Mouse (Mus musculus) left cerebral cortex, postnatal 25 days (tissue): ENCODE data around the gene Sgms1. TPM values are rescaled to one million over a fixed set of nuclear protein-coding genes. Genes with fewer than 3 reads are reported as not detected.

Source experiments
- DNase-seq, 2 experiments: peaks; one replicate each; pipeline ENCODE4 v3.0.0; 2022; ENCODE audit warnings: low spot score in 2 of 2, mixed read lengths in 1 of 2
- intact Hi-C: fragments of 180-260 bp; cut with DNase I; formaldehyde crosslinking; loops from one replicate; pipeline ENCODE4 v1.15.1; 2025
- total RNA-seq, 2 experiments: library from RNA; stranded (reverse); gene quantifications; 2 replicates each; pipeline ENCODE4 v1.2.3; 2021

Sgms1 gene
- total RNA-seq, 2 experiments from 2014 or later: 44.2 to 53.5 TPM

- intact Hi-C loops: no loop called here
- no peak for DNase-seq
Observed at GRCm38 (mm10) chr19:32176458-32176857, 213.1 kb downstream of the Sgms1 start.

DNA sequence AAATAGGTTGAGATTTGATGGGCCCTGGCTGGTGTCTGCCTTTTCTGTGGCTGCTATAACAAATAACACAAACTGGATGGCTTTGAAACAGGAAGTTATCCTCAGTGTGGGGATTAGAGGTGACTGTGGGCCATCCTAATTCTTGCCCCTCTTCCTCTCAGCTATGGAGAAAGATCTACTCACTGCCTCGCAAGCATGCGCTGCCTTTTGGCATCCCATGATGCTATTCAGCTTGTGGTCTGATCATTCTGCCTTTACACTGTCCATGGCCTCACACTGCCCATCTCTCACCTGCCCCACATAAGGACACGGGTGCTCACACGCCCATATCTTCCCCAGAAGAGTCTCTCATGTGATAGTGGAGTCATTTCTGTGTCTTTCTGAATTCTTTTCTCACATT is 213.5 kb downstream of the Sgms1 start:
- DNase-seq: no peak
- intact Hi-C loops: no loop called here

GRCm38 (mm10) chr19:32175013-32175412 is 214.5 kb downstream of the Sgms1 start:
- intact Hi-C loops: no loop called here

GRCm38 (mm10) chr19:32174561-32174960 is 215.0 kb downstream of the Sgms1 start:
- intact Hi-C loops: no loop called here
- no peak for DNase-seq

More at GRCm38 (mm10) chr19:32175013-32175412, 214.5 kb downstream of the Sgms1 start:
- no peak for DNase-seq

DNA sequence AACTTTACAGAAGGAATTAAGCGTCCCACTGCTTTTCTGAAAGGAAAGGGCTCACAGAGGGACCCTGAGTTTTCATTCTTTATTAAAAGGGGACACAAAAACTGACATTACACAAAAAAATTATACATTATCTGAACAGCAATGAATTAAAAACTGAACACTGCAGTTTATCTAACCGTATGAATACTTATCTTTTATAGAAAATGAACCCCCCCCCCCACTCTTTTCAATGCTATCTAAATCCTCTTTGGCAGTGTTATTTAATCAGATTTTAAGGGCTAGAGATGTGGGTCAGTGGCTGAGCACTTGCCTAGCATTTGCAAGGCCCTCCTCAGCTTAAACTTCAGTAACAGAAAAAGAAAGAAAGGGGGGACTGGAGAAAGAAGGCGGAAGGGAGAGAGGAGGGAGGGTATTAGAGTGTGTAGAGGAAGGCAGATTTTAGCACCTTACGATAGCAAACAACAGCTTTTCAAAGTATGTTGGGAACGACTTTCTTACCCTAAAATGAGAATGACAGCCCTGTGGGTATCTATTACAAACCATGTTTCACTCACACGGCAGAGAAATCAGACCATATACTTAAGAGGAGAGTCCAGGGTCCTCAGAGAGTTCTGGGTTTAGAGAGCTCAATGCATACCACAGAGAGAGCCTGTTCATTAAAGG is 215.9 kb downstream of the Sgms1 start:
- DNase-seq: no peak
- intact Hi-C loops: no loop called here

GRCm38 (mm10) chr19:32172511-32172981 is 217.0 kb downstream of the Sgms1 start:
- no peak for DNase-seq
- intact Hi-C loops: no loop called here

DNA sequence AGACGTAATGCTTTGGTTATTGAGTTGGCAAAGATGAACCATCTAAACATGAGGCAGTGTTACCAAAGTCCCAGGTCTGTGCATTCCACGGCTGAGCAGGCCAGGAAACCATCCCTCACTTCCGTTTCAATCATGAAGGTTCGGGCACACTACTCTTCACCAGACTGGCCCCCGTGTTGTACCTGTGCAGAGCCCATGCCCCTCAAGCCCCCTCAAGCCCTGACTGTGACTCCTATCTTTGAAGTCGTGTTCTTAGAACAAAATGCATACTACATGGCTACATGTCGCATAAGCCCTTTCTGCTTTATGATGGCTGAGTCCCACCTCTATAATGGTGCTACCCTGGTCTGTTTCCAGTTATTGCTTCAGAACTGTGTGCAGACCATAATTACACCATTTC is 217.5 kb downstream of the Sgms1 start:
- DNase-seq: no peak
- intact Hi-C loops: loop anchor here (2.0 kb wide), 1 partner anchor 217 kb away; the partner anchor contains the start of gene Sgms1

DNA sequence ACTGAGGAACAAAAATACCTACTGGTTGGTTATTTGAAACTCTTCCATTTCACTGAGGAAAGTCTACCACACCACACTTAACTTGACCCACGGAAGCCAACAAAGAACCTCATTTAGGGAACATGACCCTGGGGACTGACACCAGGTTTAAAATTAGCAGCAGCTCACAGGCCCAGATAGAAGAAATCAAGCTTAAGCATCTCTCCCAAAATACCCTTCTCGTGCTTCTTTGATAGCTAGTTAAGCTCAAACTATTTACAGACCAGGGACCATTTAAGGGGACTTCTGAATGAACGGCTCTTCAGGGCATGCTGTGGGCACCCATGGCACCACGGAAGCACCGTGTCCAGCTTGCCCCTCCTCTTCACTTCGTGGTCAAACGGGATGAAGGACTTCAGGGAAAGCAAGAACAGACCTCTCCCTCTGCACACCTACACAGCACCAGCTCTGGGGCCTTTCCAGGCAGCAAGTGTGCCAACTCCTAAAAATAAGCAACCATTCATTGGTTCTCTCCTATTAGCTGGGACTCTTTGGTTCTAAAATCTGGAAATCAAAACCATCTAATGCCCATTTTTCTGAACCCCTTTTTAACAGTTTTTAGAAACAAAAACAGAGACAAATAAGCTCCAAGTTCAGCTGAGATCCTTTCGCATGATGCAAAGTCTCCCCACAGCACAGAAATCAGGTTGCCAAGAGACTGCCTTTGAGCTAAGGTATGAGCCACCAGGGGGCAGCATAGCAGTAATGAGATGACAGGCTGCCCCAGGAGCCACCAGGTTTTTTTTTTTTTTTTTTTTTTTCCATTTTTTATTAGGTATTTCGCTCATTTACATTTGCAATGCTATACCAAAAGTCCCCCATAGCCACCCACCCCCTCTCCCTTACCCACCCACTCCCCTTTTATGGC is 219.6 kb downstream of the Sgms1 start:
- intact Hi-C loops: loop anchor here (2.0 kb wide), 1 partner anchor 219 kb away; the partner anchor contains the start of gene Sgms1
- DNase-seq: peak; percentile 75 to 81

DNA sequence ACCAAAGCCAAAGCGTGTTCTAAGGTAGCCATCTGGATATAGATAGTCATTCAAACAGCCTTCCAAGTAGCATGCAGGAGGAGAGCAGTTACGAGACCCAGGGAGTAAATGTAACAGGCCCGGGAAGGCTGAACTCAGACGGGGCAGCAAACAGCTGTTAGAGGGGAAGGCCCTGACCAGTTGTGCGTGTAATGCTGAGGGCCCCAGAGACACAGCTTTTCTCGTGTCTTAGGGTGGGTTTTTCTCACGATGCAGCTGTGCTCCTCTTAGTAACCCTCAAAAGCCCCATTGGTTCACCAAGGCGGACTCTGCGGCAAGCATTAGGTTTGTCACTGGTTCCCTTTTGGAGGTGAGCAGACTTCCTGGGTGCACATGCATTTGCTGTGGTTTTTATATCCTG is 221.5 kb downstream of the Sgms1 start:
- intact Hi-C loops: no loop called here
- DNase-seq: no peak

- intact Hi-C loops: no loop called here
Observed at GRCm38 (mm10) chr19:32166823-32167605, 222.5 kb downstream of the Sgms1 start.

DNA sequence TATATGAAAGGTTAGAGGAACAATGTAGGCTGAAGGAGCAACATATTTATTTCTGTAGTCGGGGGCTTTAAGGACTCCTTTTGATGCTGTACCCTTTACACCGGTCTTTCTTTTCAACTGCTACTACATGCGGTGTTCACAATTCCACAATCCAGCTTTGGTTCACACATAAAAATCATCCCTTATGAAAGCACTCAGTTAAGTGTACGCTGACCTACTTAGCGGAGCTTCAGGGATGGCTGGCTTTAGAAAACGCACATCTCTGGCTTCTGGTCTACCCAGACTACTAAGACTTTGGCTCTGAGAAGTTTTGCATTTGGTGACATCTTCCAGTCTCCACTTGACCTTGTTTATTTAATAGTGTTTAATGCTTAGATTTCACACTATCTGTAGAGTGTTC is 223.8 kb downstream of the Sgms1 start:
- DNase-seq: peak in 1 of 2 experiments; percentile 50
- intact Hi-C loops: no loop called here

More at GRCm38 (mm10) chr19:32166823-32167605, 222.5 kb downstream of the Sgms1 start:
- no peak for DNase-seq

GRCm38 (mm10) chr19:32164128-32164527 is 225.4 kb downstream of the Sgms1 start:
- no peak for DNase-seq
- intact Hi-C loops: no loop called here

- no peak for DNase-seq
- intact Hi-C loops: no loop called here
Observed at GRCm38 (mm10) chr19:32159944-32160343, 229.6 kb downstream of the Sgms1 start.

- DNase-seq: no peak
- intact Hi-C loops: no loop called here
Observed at GRCm38 (mm10) chr19:32159168-32159567, 230.3 kb downstream of the Sgms1 start.

- intact Hi-C loops: no loop called here
- DNase-seq: no peak
Observed at GRCm38 (mm10) chr19:32157045-32157444, 232.5 kb downstream of the Sgms1 start.

- DNase-seq: peak in 1 of 2 experiments; percentile 24
- intact Hi-C loops: no loop called here
Observed at GRCm38 (mm10) chr19:32152529-32152928, 237.0 kb downstream of the Sgms1 start.

DNA sequence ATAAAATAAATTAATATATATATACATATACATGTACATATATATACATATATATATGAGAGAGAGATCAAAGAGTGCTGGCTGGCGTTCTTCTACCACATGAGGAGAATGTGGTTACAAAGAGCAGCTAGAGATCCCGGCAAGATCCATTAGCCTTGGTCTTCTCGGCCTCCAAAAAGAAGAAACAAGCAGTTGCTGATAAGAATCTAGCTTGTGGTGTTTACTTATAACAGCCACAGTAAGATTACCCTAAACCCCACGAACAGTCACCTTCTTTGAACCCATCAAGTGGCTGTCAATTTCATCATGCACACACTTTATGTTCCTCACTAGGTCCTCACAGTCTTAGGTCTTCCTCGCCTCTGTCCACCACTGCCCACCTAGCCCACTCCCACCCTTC is 240.8 kb downstream of the Sgms1 start:
- intact Hi-C loops: no loop called here

GRCm38 (mm10) chr19:32142383-32142782 is 247.1 kb downstream of the Sgms1 start:
- DNase-seq: no peak
- intact Hi-C loops: no loop called here

More for the DNA sequence above, 240.8 kb downstream of the Sgms1 start:
- no peak for DNase-seq

- DNase-seq: no peak
- intact Hi-C loops: no loop called here
Observed at GRCm38 (mm10) chr19:32138361-32139088, 251.0 kb downstream of the Sgms1 start.
